In the genomic region with DNA sequence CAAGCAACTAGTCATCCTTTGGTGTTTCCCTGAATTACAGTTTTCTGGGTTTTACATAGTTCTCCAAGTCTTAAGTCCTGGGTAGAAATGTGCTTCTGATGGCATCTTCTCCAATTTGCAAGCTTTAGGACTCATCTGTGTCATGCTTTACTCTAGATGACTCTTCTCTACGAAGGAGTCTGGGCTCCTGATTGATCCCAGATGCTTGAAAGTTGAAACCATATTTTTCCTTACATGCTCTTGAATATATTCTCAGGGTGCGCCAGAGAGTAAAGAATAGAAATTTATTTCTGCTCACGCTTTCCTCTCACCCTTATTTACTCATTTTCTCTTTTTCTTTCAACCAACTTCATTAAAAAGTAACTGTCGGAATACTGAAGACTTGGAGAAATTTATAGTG, we compare ENCODE assay signal across 22 mouse cellular contexts.
"Had no signal": no experiment of that assay in that cellular context is flagged by ENCODE, and none has a peak within 500 bp of the region (broad histone marks: within the 10 kb centered on the region; RNA-seq: fewer than 3 reads in every experiment).

No protein-coding gene starts in this region.

- H3K4me2 ChIP-seq: lung, embryonic 15.5 days; midbrain, embryonic 12.5 days; neural tube, embryonic 13.5 days; neural tube, embryonic 15.5 days; stomach, embryonic 15.5 days had no signal

- ATAC-seq: liver, postnatal 0 days; lung, postnatal 0 days; midbrain, embryonic 16.5 days had no signal

- H3K27ac ChIP-seq: lung, embryonic 15.5 days; macrophage; midbrain, embryonic 10.5 days; midbrain, embryonic 12.5 days; neural tube, embryonic 13.5 days; neural tube, embryonic 15.5 days; stomach, embryonic 15.5 days; stomach, postnatal 0 days had no signal

- DNase-seq: liver, postnatal 0 days; lung, adult 2 months; lung, postnatal 14 days; lung, postnatal 36 days; midbrain, embryonic 14.5 days; retina, postnatal 1 day; right cerebral cortex, postnatal 14 days; thymus, adult 2 months; thymus, postnatal 25 days; thymus, postnatal 4 days had no signal

- H3K36me3 ChIP-seq: lung, embryonic 15.5 days; midbrain, embryonic 10.5 days; midbrain, embryonic 12.5 days; neural tube, embryonic 13.5 days; neural tube, embryonic 15.5 days; stomach, embryonic 15.5 days had no signal

- H3K4me1 ChIP-seq: lung, embryonic 15.5 days; midbrain, embryonic 10.5 days; midbrain, embryonic 12.5 days; neural tube, embryonic 13.5 days; neural tube, embryonic 15.5 days; stomach, embryonic 15.5 days had no signal

- H3K4me3 ChIP-seq: lung, embryonic 15.5 days; megakaryocyte, embryonic 14.5 days; midbrain, embryonic 10.5 days; midbrain, embryonic 12.5 days; myocyte; neural tube, embryonic 13.5 days; neural tube, embryonic 15.5 days; stomach, embryonic 15.5 days had no signal

- H3K27me3 ChIP-seq: lung, embryonic 15.5 days; megakaryocyte, embryonic 14.5 days; midbrain, embryonic 12.5 days; neural tube, embryonic 13.5 days; neural tube, embryonic 15.5 days; stomach, embryonic 15.5 days had no signal

- H3K9me3 ChIP-seq: lung, embryonic 15.5 days; megakaryocyte, embryonic 14.5 days; midbrain, embryonic 10.5 days; midbrain, embryonic 12.5 days; neural tube, embryonic 13.5 days; neural tube, embryonic 15.5 days; stomach, embryonic 15.5 days had no signal

- H3K9ac ChIP-seq: liver, postnatal 0 days; lung, embryonic 15.5 days; midbrain, embryonic 12.5 days; neural tube, embryonic 13.5 days; neural tube, embryonic 15.5 days; stomach, embryonic 15.5 days had no signal
